Mouse (Mus musculus): ENCODE measurements around the gene Mtln. TPM values are rescaled to one million over a fixed set of nuclear protein-coding genes. Genes with fewer than 3 reads are reported as not detected.

Mtln gene
- total RNA-seq, 2 experiments from 2014 or later: 52.6 to 55.4 TPM

DNA sequence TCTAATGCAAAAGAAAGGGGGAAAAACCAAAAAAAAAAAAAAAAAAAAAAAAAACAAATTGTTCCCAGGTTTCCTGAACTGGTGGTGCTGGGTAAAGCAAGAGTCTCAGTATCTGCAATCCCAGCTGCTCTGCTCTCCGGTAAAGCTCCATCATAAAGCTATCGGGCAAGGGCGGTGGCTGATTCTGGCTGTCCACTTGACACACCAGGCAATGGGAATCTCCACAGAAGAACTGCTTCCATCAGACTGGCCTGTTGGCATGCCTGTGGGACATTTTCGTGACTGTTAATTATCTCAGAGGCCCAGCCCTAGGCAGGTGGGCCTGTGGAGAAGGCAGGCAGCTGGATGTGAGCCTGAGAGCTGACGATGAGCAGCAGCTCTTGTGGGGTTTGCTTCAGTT is 13.8 kb downstream of the Mtln start:
- H3K4me3 ChIP-seq: no peak overlapping the region
- no peak for TF ChIP-seq CTCF (conservative IDR thresholded peaks at IDR 0.05)
- no peak overlapping the region for H3K27ac ChIP-seq
- DNase-seq (ENCODE audit: low spot score in 2 of 2): no peak

DNA sequence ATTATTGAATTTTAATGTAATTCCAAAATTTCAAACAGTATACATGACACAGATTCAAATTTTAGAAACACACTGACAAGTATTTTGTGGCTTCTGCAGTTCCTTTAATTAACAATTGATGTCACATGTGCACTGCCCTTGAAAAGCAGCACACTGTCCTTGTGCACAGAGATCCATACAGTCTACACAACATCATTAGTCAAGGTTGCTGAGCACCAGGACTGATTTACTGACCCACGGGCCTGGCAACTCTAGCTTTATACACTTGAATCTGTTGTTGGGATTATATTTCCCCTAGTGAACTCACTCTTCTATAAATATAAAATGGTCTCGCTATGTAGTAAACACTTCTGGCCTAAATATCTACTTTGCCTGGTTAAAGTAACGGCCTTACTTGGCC is 17.3 kb downstream of the Mtln start:
- H3K4me3 ChIP-seq: no peak overlapping the region
- TF ChIP-seq CTCF (conservative IDR thresholded peaks at IDR 0.05): no peak
- no peak for DNase-seq (ENCODE audit: low spot score in 2 of 2)

DNA sequence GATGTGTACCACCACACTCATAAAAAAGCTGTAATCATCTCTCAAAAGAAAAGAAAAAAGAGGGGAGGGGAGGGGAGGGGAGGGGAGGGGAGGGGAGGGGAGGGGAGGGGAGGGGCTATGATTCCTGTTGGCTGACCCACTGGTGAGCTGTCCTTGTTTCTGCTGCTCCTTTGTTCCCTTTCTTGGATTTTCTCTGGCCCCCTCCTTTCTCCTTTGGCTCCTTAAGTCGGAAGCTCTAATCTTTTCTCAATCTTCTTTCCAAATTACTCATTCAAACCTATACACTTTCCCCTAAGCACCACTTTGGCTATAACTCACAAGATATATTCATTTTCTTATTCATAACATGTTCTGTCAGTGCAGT is 17.7 kb downstream of the Mtln start:
- no peak for DNase-seq (ENCODE audit: low spot score in 2 of 2)
- Histone ChIP-seq H3K4me3 (no peak overlapping the region), H3K27ac (peak overlapping the region; percentile 79; the same call in 1 of the 2 replicates)
- TF ChIP-seq CTCF (conservative IDR thresholded peaks at IDR 0.05): no peak

More for the DNA sequence above, 17.3 kb downstream of the Mtln start:
- peak overlapping the region; percentile 53; the same call in 1 of the 2 replicates for H3K27ac ChIP-seq

DNA sequence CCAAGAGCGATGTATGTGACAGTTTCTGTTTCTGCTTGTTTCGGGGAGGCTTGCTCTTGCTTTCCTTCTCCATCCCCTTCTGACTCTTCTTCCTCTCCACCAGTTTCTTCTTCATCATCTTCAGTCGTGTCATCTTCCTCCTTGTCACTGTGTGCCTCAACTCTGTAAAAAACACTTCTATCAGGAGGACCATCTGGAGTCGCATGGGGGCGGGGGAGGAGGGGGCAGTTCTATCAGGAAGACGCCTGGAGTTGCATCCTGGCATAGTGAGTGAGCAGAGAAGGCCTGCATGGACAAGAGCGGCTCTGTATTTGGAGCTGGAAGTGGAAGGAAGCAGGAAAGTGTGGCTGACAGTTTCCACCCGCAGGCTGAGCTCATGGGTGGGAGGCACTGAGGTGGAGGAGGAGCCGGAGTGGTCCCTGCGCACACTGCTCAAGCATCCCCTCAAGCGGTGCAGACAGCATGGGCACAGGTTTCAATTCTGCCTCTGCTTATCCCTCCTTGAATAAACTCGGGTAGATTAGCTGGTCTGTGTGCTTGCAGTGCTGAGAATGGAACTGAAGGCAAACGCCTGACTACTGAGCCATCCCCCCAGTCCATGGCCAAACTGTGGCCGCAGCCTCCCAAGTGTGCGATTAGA is 18.2 kb downstream of the Mtln start:
- no peak for TF ChIP-seq CTCF (conservative IDR thresholded peaks at IDR 0.05)
- Histone ChIP-seq H3K27ac (peak overlapping the region; percentile 79), H3K4me3 (no peak overlapping the region; the same call in 1 of the 2 replicates)
- peak in 1 of 2 experiments; percentile 23 for DNase-seq (ENCODE audit: low spot score in 2 of 2)

DNA sequence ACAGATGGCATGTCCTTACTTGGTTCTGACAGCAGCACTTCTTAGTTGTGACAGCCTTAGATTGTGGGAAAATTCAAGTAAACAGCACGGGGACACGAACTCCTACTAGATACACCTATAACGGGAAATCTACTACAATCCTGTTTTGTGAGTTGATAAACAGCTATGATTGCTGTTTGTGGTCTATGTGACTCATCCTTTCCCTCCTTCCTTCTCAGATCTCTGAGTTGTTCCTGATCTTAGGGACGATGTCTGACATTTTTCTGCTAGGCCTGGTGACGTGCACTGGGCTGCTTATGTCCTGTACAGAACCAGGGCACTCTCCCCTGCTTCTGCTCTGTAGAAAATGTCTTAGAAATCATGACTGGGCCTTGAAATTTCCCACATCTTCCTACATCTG is 30.7 kb downstream of the Mtln start:
- no peak for TF ChIP-seq CTCF (conservative IDR thresholded peaks at IDR 0.05)
- no peak overlapping the region for H3K27ac ChIP-seq
- no peak for DNase-seq (ENCODE audit: low spot score in 2 of 2)
- H3K4me3 ChIP-seq: no peak overlapping the region

DNA sequence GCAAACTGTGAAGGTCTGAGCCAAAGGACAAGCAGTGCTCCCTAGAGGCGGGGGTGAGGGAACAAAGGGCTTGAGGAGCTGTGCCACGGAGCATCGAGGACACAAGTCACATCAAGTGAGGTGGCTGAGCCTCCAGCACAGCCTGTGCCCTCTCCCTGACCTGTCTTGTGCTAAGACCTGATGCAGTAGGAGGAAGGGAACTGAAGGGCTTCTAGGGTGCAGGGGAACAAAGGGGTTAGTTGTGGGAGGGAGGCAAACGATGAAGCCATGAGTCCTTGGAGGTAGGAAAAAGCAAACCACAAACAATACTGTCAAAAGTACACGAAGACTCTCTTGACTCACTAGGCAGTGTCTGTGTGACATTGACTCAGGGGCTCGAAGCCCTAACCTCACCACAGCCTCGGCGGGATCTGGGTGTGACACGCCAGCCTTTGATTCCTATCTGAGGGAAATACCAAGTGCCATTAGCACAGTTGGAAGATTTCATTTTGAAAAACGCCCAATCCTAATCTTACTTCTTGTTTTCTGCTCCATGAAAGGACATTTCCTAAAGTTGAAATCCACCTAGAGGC is 31.8 kb downstream of the Mtln start:
- H3K27ac ChIP-seq: no peak overlapping the region
- TF ChIP-seq CTCF (conservative IDR thresholded peaks at IDR 0.05): no peak
- H3K4me3 ChIP-seq: no peak overlapping the region
- no peak for DNase-seq (ENCODE audit: low spot score in 2 of 2)

DNA sequence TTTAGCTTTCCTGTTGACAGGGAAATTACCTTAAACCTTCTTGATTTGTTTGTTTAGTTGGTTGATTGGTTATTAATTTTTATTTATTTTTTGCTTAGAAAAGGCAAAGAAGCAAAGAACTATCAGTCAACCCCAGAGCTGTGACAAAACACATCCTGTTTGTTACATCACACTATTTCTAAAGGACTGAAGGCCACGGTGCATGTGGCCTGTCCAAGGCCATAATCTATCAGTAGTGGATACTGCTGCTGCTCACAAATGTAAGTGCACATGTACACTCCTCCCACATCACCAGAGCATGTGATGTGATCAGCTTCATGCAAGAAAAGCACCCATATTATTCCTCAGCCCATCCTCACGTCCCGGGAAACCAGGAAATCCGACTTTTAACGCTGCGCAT is 32.3 kb downstream of the Mtln start:
- TF ChIP-seq CTCF (conservative IDR thresholded peaks at IDR 0.05): no peak
- Histone ChIP-seq H3K4me3 (no peak overlapping the region), H3K27ac (no peak overlapping the region)
- DNase-seq (ENCODE audit: low spot score in 2 of 2): no peak

DNA sequence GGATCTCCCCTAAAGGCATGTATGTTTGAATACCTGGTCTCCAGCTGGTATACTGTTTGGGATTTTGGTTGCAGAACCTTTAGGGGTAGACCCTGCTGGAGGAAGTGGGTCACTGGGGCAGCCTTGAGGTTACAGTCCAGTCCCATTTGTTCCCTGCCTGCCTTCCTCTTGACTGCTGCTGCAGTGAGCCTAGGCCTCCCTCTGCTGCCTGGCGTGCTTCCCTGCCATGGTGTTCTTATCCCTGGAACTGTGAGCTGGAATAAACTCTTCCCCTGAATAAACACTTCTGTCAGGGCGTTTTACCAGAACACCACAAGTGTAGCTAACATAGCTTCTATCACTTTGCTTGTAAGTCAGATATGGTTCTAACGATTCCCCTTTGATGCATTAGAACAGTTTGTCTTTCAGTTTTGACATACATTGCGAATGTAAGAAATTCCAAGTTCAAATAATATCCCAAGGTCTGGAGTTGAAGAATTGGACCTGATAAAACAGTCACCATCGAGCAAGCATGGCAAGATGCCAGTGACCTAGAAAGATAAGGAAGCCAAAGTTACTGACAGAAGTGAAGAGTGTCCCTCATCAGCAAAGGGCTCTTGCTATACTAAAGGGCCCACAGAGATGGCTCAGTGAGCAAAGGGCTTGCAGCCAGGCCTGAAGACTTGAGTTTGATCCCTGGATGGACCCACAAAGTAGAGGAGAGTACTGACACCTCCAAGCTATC is 33.0 kb downstream of the Mtln start:
- DNase-seq (ENCODE audit: low spot score in 2 of 2): no peak
- no peak overlapping the region for H3K4me3 ChIP-seq
- TF ChIP-seq CTCF (conservative IDR thresholded peaks at IDR 0.05): no peak; the same call in 1 of the 2 replicates
- no peak overlapping the region for H3K27ac ChIP-seq

DNA sequence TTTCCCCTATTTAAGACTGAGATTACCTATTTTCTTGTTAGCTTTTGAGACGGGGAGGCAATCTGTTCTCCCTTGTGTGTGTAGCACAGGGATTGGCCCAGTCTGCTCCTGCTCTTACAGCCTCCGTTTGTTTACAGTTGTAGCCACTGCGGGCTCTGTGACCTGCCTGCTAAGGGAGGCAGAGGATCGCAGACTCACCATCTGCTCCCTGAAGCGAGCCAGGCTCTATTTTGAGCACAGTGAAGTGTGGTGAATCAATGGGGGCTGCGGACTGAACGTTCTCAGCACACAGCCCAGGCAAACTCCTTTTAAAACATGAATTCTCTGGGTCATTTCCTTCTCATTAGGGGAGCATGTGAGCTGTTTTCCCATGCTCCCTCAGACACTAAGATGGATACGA is 35.1 kb downstream of the Mtln start:
- TF ChIP-seq CTCF (conservative IDR thresholded peaks at IDR 0.05): no peak
- Histone ChIP-seq H3K27ac (peak overlapping the region; percentile 77), H3K4me3 (no peak overlapping the region)
- DNase-seq (ENCODE audit: low spot score in 2 of 2): peak; percentile 53 to 56

DNA sequence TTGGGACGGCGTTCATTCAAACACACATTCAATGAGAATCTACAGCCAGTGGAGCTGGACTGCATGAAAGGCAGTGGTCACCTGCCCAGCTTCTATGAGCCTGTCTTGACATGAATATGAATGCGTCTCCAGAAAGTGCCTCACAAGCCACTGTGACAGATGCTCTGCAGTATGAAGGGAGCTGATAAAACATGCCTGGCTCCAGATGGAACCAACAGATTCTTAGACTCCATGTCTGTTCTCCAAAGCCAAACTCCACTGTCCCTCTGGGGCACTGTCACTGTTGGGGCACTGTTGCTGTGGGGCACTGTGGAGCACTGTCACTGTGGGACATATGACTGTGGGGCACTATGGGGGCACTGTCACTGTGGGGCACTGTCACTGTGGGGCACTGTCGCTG is 38.2 kb downstream of the Mtln start:
- H3K27ac ChIP-seq: no peak overlapping the region
- no peak for TF ChIP-seq CTCF (conservative IDR thresholded peaks at IDR 0.05)
- DNase-seq (ENCODE audit: low spot score in 2 of 2): peak; percentile 7 to 15
- H3K4me3 ChIP-seq: no peak overlapping the region

DNA sequence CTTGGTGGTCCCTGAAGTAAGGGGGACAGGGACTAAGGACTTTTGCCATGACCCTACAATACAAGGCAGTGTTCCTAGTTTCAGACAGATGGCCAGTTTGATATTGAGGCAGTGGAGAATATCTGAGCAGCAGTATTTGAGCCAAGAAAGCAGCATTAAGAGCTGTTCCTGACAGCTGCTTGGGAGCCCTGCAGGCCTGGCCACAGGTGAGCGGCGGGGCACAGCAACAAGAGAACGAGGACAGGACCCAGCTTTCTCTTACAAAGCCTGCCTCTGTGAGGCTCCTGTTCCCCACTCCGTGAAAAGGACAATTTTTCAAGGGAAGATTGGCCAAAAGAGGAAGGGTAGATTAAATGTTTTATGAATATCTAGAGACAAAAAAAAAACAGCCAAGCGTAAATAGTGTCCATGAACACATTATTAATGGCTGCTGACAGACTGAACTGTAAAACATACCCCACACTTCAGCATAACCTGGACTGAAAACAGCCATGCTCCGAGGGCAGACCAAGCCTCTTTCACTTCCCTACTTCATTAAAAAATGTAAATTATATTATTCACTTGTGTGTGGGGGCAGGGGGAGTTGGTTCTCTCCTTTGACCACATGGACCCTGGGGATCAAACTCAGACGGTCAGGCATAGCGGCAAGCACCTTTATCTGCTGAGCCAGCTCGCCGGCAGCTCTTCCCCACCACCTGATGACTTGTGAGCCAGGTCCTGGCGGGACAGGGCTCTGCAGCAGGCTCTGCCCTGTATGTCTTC is 40.3 kb downstream of the Mtln start:
- no peak for DNase-seq (ENCODE audit: low spot score in 2 of 2)
- Histone ChIP-seq H3K27ac (no peak overlapping the region), H3K4me3 (no peak overlapping the region)
- TF ChIP-seq CTCF (conservative IDR thresholded peaks at IDR 0.05): no peak

DNA sequence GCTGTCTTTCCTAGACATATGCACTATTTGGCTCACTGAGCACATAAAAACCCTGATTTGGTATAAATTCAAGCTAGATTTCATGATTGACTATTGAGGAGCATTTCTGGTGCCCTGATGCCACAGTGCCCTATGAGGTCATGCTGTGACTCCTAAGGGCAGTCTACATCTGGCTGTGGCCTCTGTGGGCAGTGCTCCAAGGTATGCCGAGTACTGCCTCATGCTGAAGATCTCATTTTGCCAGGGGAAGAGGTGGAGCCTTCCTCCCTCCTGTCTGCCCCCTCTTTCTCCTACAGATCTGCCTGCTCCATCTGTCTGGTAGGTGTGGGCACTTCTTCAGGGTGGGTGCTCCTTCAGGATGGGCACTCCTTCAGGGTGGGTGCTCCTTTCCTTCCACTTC is 42.9 kb downstream of the Mtln start:
- DNase-seq (ENCODE audit: low spot score in 2 of 2): no peak
- TF ChIP-seq CTCF (conservative IDR thresholded peaks at IDR 0.05): no peak

DNA sequence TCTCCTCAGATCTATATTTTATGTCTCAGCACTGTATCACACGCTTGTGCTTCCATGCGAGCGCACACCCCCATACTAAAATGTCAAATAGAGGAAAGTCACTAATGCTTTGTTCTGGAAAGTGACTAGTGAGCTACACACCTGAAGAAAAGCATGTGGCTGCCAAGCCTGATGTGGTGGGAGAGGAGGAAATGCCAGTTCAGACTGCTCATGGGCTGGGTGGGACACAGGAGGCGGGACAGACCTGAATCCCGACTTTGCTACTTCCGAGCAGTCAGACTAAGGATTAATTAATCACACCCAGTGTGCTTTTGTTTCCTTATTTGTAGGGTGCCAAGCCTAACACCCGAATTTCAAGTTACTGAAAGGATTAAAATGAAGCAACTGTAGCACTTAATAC is 44.0 kb downstream of the Mtln start:
- no peak for TF ChIP-seq CTCF (conservative IDR thresholded peaks at IDR 0.05)
- H3K4me3 ChIP-seq: no peak overlapping the region
- H3K27ac ChIP-seq: no peak overlapping the region
- DNase-seq (ENCODE audit: low spot score in 2 of 2): no peak

More for the DNA sequence above, 42.9 kb downstream of the Mtln start:
- H3K4me3 ChIP-seq: no peak overlapping the region
- no peak overlapping the region for H3K27ac ChIP-seq
